Mouse (Mus musculus) hindbrain, embryonic 14.5 days (tissue): ENCODE data around the gene Ccl26. TPM values are rescaled to one million over a fixed set of nuclear protein-coding genes. Genes with fewer than 3 reads are reported as not detected.
A peak's percentile ranks its signal among the peaks of the same experiment; 100 is the strongest.

ENCODE experiments used
- ATAC-seq: fragments of 200-750 bp; cut with Nextera tagmentation; 2 replicates; pipeline ENCODE4 v1.8.0; 2017; ENCODE audit warnings: moderate number of reproducible peaks, mild to moderate bottlenecking, moderate TSS enrichment, moderate library complexity; ENCODE audit not compliant: low FRiP score
- DNase-seq: peaks from one replicate; pipeline ENCODE4 v3.0.0-alpha.2; 2015; ENCODE audit warnings: low spot score
- H3K27ac ChIP-seq: fragments of 300-500 bp; sonication (generic); 2 replicates; pipeline ENCODE4 v1.5.1; 2014; ENCODE audit warnings: mild to moderate bottlenecking, moderate library complexity
- H3K27me3 ChIP-seq: fragments of 300-500 bp; sonication (generic); 2 replicates; pipeline ENCODE4 v1.6.1; 2014; ENCODE audit warnings: mild to moderate bottlenecking, low read length, mixed read lengths; ENCODE audit not compliant: control insufficient read depth, insufficient read depth
- H3K36me3 ChIP-seq: fragments of 300-500 bp; sonication (generic); replicated peaks from 2 replicates; pipeline ENCODE4 v1.6.1; 2014; ENCODE audit not compliant: control insufficient read depth, insufficient read depth
- H3K4me1 ChIP-seq: fragments of 300-500 bp; sonication (generic); replicated peaks from 2 replicates; pipeline ENCODE4 v1.6.1; 2014; ENCODE audit warnings: antibody characterized with exemption, low read length, mixed read lengths; ENCODE audit not compliant: control insufficient read depth, insufficient read depth
- H3K4me2 ChIP-seq: fragments of 300-500 bp; sonication (generic); replicated peaks from 2 replicates; pipeline ENCODE4 v1.6.1; 2014; ENCODE audit warnings: mild to moderate bottlenecking, moderate library complexity
- H3K4me3 ChIP-seq: fragments of 300-500 bp; sonication (generic); replicated peaks from 2 replicates; pipeline ENCODE4 v1.5.1; 2014; ENCODE audit warnings: mild to moderate bottlenecking, low read length
- H3K9ac ChIP-seq: fragments of 300-500 bp; sonication (generic); 2 replicates; pipeline ENCODE4 v1.6.1; 2014
- H3K9me3 ChIP-seq: fragments of 300-500 bp; sonication (generic); 2 replicates; pipeline ENCODE4 v1.6.1; 2016; ENCODE audit warnings: low read length; ENCODE audit not compliant: control insufficient read depth
- WGBS: fragments of 180-500 bp; shearing (Covaris S2); extraction: QIAGEN DNeasy Blood & Tissue Kit; methylation state at CpG from one replicate; pipeline ENCODE4 v1.1.7; 2014; 5-methylcytosine and 5-hydroxymethylcytosine counted together
- polyA plus RNA-seq: library from polyadenylated mRNA; unstranded; fragments of >200 nt; fragmentation: Nextera tagmentation; extraction: Ambion mirVana; gene quantifications from 2 replicates; pipeline ENCODE4 v1.2.1, GENCODE M21; 2014

Ccl26 gene
- polyA plus RNA-seq, 1 experiment from 2014 or later, result not detected

DNA sequence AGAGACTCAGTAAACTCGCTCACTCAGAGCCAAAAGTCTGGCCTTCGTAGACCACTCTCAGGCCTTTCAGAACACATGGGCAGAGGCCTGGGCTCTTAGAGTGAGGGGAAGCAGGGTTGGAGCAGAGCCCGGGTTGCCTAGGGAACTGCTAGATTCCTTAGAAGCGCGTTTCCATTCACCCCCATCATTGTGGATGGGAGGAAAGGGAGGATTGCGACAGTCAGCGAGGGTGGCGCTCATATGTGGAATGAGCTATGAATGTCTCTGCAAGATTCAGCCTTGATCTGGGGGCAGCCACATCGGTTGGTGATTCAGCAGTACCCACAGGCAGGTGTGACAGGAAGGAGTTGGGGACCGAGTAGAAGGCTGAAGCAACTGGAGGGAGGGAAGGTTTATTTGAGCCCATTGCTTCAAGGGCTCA lies 16.0 kb upstream of the Ccl26 start:
- 76% methylated on average over 10 of the region's 10 CpGs for WGBS
- ATAC-seq, result no peak

GRCm38 (mm10) chr5:135576055-135576454 lies 12.7 kb upstream of the Ccl26 start:
- H3K4me1 ChIP-seq, result no peaks in the 10 kb centered on the region
- ATAC-seq (no peak), DNase-seq (no peak)
- H3K27me3 ChIP-seq, result no peaks in the 10 kb centered on the region
- no peak overlapping the region for H3K4me3 ChIP-seq
- no peak overlapping the region for H3K27ac ChIP-seq
- WGBS, result 70% methylated on average over 4 of the region's 4 CpGs
- H3K36me3 ChIP-seq, result no peaks in the 10 kb centered on the region
- no peak overlapping the region for H3K9ac ChIP-seq
- H3K9me3 ChIP-seq, result no peaks in the 10 kb centered on the region
- no peak overlapping the region for H3K4me2 ChIP-seq

More for the DNA sequence above, 16.0 kb upstream of the Ccl26 start:
- Histone ChIP-seq H3K36me3 (no peaks in the 10 kb centered on the region), H3K4me1 (no peaks in the 10 kb centered on the region), H3K27me3 (no peaks in the 10 kb centered on the region), H3K27ac (no peak overlapping the region), H3K4me3 (no peak overlapping the region), H3K4me2 (no peak overlapping the region), H3K9me3 (no peaks in the 10 kb centered on the region), H3K9ac (no peak overlapping the region)
- DNase-seq, result peak; percentile 33

DNA sequence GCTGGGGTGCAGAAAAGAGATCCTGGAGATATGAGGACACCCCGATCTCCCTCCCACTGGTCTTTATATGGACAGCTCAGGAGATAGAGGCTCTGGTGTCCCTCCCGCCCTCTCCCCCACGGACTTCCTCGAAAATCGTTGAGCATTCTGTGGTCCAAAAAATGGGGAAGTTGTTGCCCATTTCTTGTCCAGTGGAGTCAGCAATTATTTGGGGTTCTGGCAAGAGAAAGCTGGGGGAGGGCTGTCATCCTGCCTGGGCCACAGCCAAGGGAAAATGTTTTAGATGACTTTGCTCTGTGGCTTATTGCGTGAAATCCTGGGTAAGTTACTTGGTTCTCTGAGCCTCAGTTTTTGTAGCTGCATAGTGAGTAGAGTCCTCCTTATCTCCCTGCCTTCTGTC lies 9.6 kb upstream of the Ccl26 start, which contains the start of gene Ccl24:
Gene Ccl24 (minus strand): TSS at position 44 of the 400 bp plus-strand sequence.
- no peak within 1 kb of the TSS for H3K4me3 ChIP-seq
- DNase-seq (no peak), ATAC-seq (no peak)
- H3K27me3 ChIP-seq, result no peaks in the 10 kb centered on the region
- no peak within 1 kb of the TSS for H3K9ac ChIP-seq
- H3K36me3 ChIP-seq, result no peaks in the 10 kb centered on the region
- H3K27ac ChIP-seq, result no peak within 1 kb of the TSS
- no peak within 1 kb of the TSS for H3K4me2 ChIP-seq
- WGBS, result 90% methylated on average over 6 of the region's 6 CpGs
- H3K4me1 ChIP-seq, result no peaks in the 10 kb centered on the region
- H3K9me3 ChIP-seq, result no peaks in the 10 kb centered on the region

GRCm38 (mm10) chr5:135568698-135569097 lies 5.3 kb upstream of the Ccl26 start:
- WGBS, result 72% methylated on average over 6 of the region's 6 CpGs
- Histone ChIP-seq H3K4me1 (no peaks in the 10 kb centered on the region), H3K36me3 (no peaks in the 10 kb centered on the region), H3K27ac (no peak overlapping the region), H3K9ac (no peak overlapping the region), H3K9me3 (no peaks in the 10 kb centered on the region), H3K4me3 (no peak overlapping the region), H3K27me3 (no peaks in the 10 kb centered on the region), H3K4me2 (no peak overlapping the region)
- ATAC-seq, result no peak
- DNase-seq, result no peak

DNA sequence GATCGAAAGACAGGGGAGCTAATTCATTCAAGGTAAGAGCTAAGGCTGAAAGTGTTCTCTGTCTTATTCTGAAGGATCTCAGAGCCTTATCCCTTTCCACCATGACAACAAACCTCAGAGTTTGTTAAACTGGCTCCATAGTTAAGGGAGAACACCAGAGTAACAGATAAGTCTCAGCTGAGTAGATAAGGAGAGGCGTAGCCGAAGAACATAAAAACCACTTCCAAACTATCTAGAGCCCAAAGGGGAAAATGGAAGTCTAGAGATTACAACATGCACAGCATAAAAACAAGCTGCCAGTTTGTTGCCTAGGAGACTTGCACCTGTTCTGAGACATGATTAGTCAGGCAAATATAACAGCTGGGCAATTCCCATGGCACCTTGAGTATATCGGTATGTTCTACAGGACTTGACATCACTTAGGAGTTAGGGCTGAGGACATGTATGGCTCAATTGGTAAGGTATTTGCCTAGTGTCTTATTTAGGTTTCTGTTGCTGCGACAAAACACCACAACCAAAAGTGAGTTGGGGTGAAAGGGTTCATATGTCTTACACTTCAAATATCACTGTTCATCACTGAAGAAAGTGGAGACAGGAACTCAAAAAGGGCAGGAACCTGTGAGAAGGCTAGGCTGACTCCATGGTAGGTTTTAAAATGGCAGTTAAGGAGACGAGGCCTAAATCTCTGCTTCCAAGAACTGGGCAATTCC lies 4.3 kb upstream of the Ccl26 start:
- no peak overlapping the region for H3K4me3 ChIP-seq
- ATAC-seq, result no peak
- H3K27ac ChIP-seq, result no peak overlapping the region
- H3K9ac ChIP-seq, result no peak overlapping the region
- no peak overlapping the region for H3K4me2 ChIP-seq
- no peaks in the 10 kb centered on the region for H3K36me3 ChIP-seq
- WGBS, result 84% methylated on average over 6 of the region's 6 CpGs
- no peak for DNase-seq
- H3K27me3 ChIP-seq, result no peaks in the 10 kb centered on the region
- H3K4me1 ChIP-seq, result no peaks in the 10 kb centered on the region
- no peaks in the 10 kb centered on the region for H3K9me3 ChIP-seq

DNA sequence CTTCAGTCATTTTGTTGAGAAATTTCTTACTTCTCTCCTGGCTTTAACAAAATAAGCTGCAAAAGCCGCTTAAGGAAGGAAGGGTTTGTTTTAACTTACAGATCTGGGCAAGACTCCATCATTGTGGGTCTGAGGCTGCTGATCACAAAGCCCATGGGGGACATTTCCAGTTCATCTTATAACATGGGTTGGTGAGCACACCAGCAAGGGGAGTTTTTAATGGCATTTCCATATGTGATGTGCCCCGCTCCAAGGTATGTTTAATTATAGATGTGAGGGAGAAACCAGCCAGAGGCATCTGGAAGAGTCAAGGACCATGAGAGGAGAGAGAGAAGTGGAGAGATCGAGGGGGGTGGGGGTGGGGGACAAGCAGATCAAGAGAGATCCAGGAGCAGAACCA lies 5.7 kb downstream of the Ccl26 start:
- peak overlapping the region; percentile 73 for H3K27ac ChIP-seq
- DNase-seq, result no peak

GRCm38 (mm10) chr5:135557051-135557450 lies 6.3 kb downstream of the Ccl26 start:
- Histone ChIP-seq H3K9ac (no peak overlapping the region), H3K4me2 (no peak overlapping the region), H3K4me1 (no peaks in the 10 kb centered on the region), H3K27ac (peak overlapping the region; percentile 73), H3K4me3 (no peak overlapping the region), H3K9me3 (no peaks in the 10 kb centered on the region), H3K36me3 (no peaks in the 10 kb centered on the region), H3K27me3 (no peaks in the 10 kb centered on the region)
- 17% methylated on average over 4 of the region's 4 CpGs for WGBS
- DNase-seq (peak; percentile 31), ATAC-seq (peak; percentile 78)

More for the DNA sequence above, 5.7 kb downstream of the Ccl26 start:
- no peak overlapping the region for H3K4me2 ChIP-seq
- H3K27me3 ChIP-seq, result no peaks in the 10 kb centered on the region
- 59% methylated on average over 3 of the region's 3 CpGs for WGBS
- no peak for ATAC-seq
- H3K4me1 ChIP-seq, result no peaks in the 10 kb centered on the region
- no peak overlapping the region for H3K9ac ChIP-seq
- no peaks in the 10 kb centered on the region for H3K9me3 ChIP-seq
- H3K36me3 ChIP-seq, result no peaks in the 10 kb centered on the region
- H3K4me3 ChIP-seq, result no peak overlapping the region

GRCm38 (mm10) chr5:135556259-135556658 lies 7.1 kb downstream of the Ccl26 start:
- DNase-seq, result no peak
- Histone ChIP-seq H3K9ac (no peak overlapping the region), H3K4me1 (no peaks in the 10 kb centered on the region), H3K36me3 (no peaks in the 10 kb centered on the region), H3K4me2 (no peak overlapping the region), H3K4me3 (no peak overlapping the region), H3K9me3 (no peaks in the 10 kb centered on the region), H3K27ac (peak overlapping the region; percentile 73), H3K27me3 (no peaks in the 10 kb centered on the region)
- WGBS, result 77% methylated on average over 3 of the region's 4 CpGs
- ATAC-seq, result no peak

GRCm38 (mm10) chr5:135551591-135551990 lies 11.8 kb downstream of the Ccl26 start:
- Histone ChIP-seq H3K9ac (no peak overlapping the region), H3K4me1 (no peaks in the 10 kb centered on the region), H3K9me3 (no peaks in the 10 kb centered on the region), H3K36me3 (no peaks in the 10 kb centered on the region), H3K4me3 (no peak overlapping the region), H3K27ac (no peak overlapping the region), H3K4me2 (no peak overlapping the region), H3K27me3 (no peaks in the 10 kb centered on the region)
- WGBS, result 82% methylated on average over 3 of the region's 3 CpGs
- DNase-seq, result no peak
- ATAC-seq, result no peak

DNA sequence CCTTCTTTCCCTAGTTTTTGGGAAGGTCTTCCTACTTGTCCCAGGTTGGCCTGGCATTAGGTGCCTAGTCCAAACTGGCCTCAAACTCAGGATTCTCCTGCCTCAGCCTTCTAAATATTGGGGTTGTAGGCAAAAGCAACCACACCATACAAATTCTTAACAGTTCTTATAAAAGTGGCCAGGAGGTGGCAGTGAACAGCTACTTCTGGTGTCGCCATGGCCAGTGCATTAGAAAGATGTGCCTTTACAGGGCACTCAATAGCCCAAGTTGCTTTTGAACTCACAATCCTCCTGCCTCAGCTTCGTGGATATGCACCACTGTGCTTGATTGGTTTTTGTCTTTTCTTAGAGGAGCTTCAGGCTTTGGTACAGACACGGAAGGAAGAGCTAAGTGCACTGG lies 12.5 kb downstream of the Ccl26 start:
- 32% methylated on average over 3 of the region's 3 CpGs for WGBS
- no peak overlapping the region for H3K27ac ChIP-seq
- H3K9me3 ChIP-seq, result no peaks in the 10 kb centered on the region
- H3K27me3 ChIP-seq, result no peaks in the 10 kb centered on the region
- H3K4me2 ChIP-seq, result no peak overlapping the region
- DNase-seq, result no peak
- no peaks in the 10 kb centered on the region for H3K36me3 ChIP-seq
- no peak overlapping the region for H3K4me3 ChIP-seq
- H3K4me1 ChIP-seq, result no peaks in the 10 kb centered on the region
- no peak for ATAC-seq
- H3K9ac ChIP-seq, result no peak overlapping the region
